Mouse (Mus musculus) CH12.LX (cell line): ENCODE measurements at regions not wholly inside any gene's neighbourhood (a gene's known extent, or its start where the extent isn't known, plus 50 kb on each side); places are given as distances from the start of the nearest gene placed in this dataset.

Source experiments
- DNase-seq: peaks from one replicate; pipeline ENCODE4 v3.0.0-alpha.2; 2013; ENCODE audit errors: extremely low read depth
- H3K27ac ChIP-seq: 2 replicates; pipeline ENCODE4 v1.5.1; 2012; ENCODE audit warnings: low read depth, mild to moderate bottlenecking, control low read depth, moderate library complexity; ENCODE audit not compliant: insufficient read depth
- H3K27me3 ChIP-seq: replicated peaks from 2 replicates; pipeline ENCODE3; 2012; ENCODE audit warnings: inconsistent platforms
- H3K36me3 ChIP-seq, 2 experiments: replicated peaks in 1 of 2; 2 replicates each; pipeline versions ENCODE3 to v1.6.1; 2012; ENCODE audit warnings: inconsistent platforms in 1 of 2, low read length in 1 of 2, mild to moderate bottlenecking in 1 of 2, mixed read lengths in 1 of 2, moderate library complexity in 1 of 2; ENCODE audit not compliant: control insufficient read depth in 1 of 2, insufficient read depth in 1 of 2
- H3K4me1 ChIP-seq, 2 experiments: 2 replicates each; pipeline ENCODE4 v1.6.1; 2012; ENCODE audit warnings: inconsistent platforms in 1 of 2, moderate library complexity in 1 of 2; ENCODE audit not compliant: insufficient read depth in 2 of 2, control insufficient read depth in 1 of 2
- H3K4me2 ChIP-seq: 2 replicates; pipeline ENCODE4 v1.6.1; 2012; ENCODE audit warnings: low read depth, mild to moderate bottlenecking, control low read depth; ENCODE audit not compliant: poor library complexity, insufficient read depth, severe bottlenecking
- H3K4me3 ChIP-seq, 3 experiments: fragments of 150-350 bp in 1 of 3; sonication (generic) in 1 of 3; replicated peaks in 1 of 3; 2 replicates each; pipeline versions ENCODE3 to v1.5.1; 2011 to 2012; ENCODE audit warnings: low read depth in 2 of 3, low read length in 2 of 3, mild to moderate bottlenecking in 2 of 3, moderate library complexity in 2 of 3, control low read depth in 1 of 3, improper control_type of control experiment in 1 of 3, inconsistent platforms in 1 of 3, mixed read lengths in 1 of 3; ENCODE audit not compliant: poor library complexity in 1 of 3
- H3K79me2 ChIP-seq: replicated peaks from 2 replicates; pipeline ENCODE4 v1.6.1; 2012; ENCODE audit warnings: mild to moderate bottlenecking, moderate library complexity; ENCODE audit not compliant: control insufficient read depth, poor library complexity, insufficient read depth, severe bottlenecking; ENCODE audit errors: extremely low read depth
- H3K9ac ChIP-seq: 2 replicates; pipeline ENCODE4 v1.6.1; 2012; ENCODE audit warnings: low read depth, mild to moderate bottlenecking, control low read depth, moderate library complexity; ENCODE audit not compliant: insufficient read depth
- H3K9me3 ChIP-seq: replicated peaks from 2 replicates; pipeline ENCODE3; 2012; ENCODE audit warnings: low read length, inconsistent platforms, mixed read lengths
- CHD2 ChIP-seq: IDR thresholded peaks from 2 replicates; pipeline ENCODE4 v1.6.1; 2011; ENCODE audit warnings: low read length, improper control_type of control experiment
- GABPA ChIP-seq: IDR thresholded peaks from 2 replicates; pipeline ENCODE4 v1.6.1; 2012; ENCODE audit warnings: low read depth, low read length, improper control_type of control experiment, inconsistent platforms; ENCODE audit not compliant: insufficient replicate concordance
- HCFC1 ChIP-seq: IDR thresholded peaks from 2 replicates; pipeline ENCODE4 v1.6.1; 2012; ENCODE audit warnings: low read depth, mild to moderate bottlenecking, inconsistent platforms, low read length, improper control_type of control experiment
- IRF4 ChIP-seq: IDR thresholded peaks from 2 replicates; pipeline ENCODE4 v1.6.1; 2014; ENCODE audit warnings: low read depth, mild to moderate bottlenecking, inconsistent platforms, low read length, improper control_type of control experiment
- JUND ChIP-seq: conservative IDR thresholded peaks from 2 replicates; pipeline ENCODE4 v1.6.1; 2011; ENCODE audit warnings: low read depth, low read length, improper control_type of control experiment
- KAT2A ChIP-seq: IDR thresholded peaks from 2 replicates; pipeline ENCODE4 v1.6.1; 2012; ENCODE audit warnings: low read length, improper control_type of control experiment, inconsistent platforms; ENCODE audit not compliant: insufficient replicate concordance
- NELFE ChIP-seq: IDR thresholded peaks from 2 replicates; pipeline ENCODE4 v1.6.1; 2011; ENCODE audit warnings: low read depth, low read length, improper control_type of control experiment
- NRF1 ChIP-seq: IDR thresholded peaks from 2 replicates; pipeline ENCODE4 v1.6.1; 2014; ENCODE audit warnings: low read depth, mild to moderate bottlenecking, inconsistent platforms, low read length, improper control_type of control experiment, moderate library complexity
- RCOR1 ChIP-seq: conservative IDR thresholded peaks from 2 replicates; pipeline ENCODE4 v1.6.1; 2012; ENCODE audit warnings: low read depth, mild to moderate bottlenecking, inconsistent platforms, low read length, improper control_type of control experiment
- UBTF ChIP-seq: IDR thresholded peaks from 2 replicates; pipeline ENCODE4 v1.6.1; 2012; ENCODE audit warnings: low read depth, mild to moderate bottlenecking, inconsistent platforms, low read length, improper control_type of control experiment, moderate library complexity
- USF1 ChIP-seq: IDR thresholded peaks from 2 replicates; pipeline ENCODE4 v1.6.1; 2014; ENCODE audit warnings: low read depth, mild to moderate bottlenecking, inconsistent platforms, low read length, improper control_type of control experiment
- USF2 ChIP-seq: conservative IDR thresholded peaks from 2 replicates; pipeline ENCODE4 v1.6.1; 2011; ENCODE audit warnings: low read depth, low read length, improper control_type of control experiment
- ZC3H11A ChIP-seq: IDR thresholded peaks from 2 replicates; pipeline ENCODE4 v1.6.1; 2012; ENCODE audit warnings: low read depth, mild to moderate bottlenecking, inconsistent platforms, low read length, improper control_type of control experiment
- ZKSCAN1 ChIP-seq: IDR thresholded peaks from 2 replicates; pipeline ENCODE4 v1.6.1; 2012; ENCODE audit warnings: low read depth, inconsistent platforms, low read length, improper control_type of control experiment, borderline replicate concordance
- ZNF384 ChIP-seq: IDR thresholded peaks from 2 replicates; pipeline ENCODE4 v1.6.1; 2012; ENCODE audit warnings: low read depth, low read length, improper control_type of control experiment, inconsistent platforms
- dilution Hi-C: fragments of 300-500 bp; cut with MboI; formaldehyde crosslinking; loops from 2 replicates; pipeline ENCODE4 v1.14.3; 2020; ENCODE audit warnings: low sequenced_read_pairs; ENCODE audit not compliant: extremely low pct_unique_long_range_greater_than_20kb, extremely low pct_ligation_motif_present
- in situ Hi-C: fragments of 300-500 bp; cut with MboI; formaldehyde crosslinking; loops from 3 replicates; pipeline ENCODE4 v1.14.3; 2019; ENCODE audit warnings: low sequenced_read_pairs, low pct_ligation_motif_present, low pct_unique_long_range_greater_than_20kb, mixed read lengths

DNA sequence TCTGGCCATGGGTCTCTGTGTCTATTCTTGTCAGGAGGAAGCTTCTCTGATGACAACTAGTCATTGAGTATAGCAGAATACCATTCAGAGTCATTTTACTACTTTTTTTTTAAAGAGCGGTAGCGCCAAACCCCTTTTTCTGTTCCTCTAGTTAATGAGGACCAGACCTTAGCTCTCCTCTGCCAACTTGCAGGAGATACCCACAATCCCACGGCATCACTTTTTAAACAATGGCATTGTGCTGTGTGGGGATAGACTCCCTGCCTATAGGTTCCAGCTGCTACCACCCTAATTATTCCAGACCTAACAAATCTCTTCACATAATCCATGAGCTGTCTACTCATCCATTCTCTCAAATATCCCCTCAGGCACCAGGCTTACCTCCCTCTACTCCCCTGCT is 154.7 kb downstream of the B3gnt2 start:
- dilution Hi-C loops, result no loop called here
- Histone ChIP-seq H3K4me1 (peaks cover 8 to 43% of the 10 kb centered on the region in 2 experiments), H3K36me3 (no peaks in the 10 kb centered on the region), H3K4me2 (no peak overlapping the region), H3K9me3 (peaks cover 4% of the 10 kb centered on the region), H3K4me3 (no peak overlapping the region), H3K27me3 (no peaks in the 10 kb centered on the region), H3K9ac (no peak overlapping the region), H3K79me2 (no peaks in the 10 kb centered on the region), H3K27ac (no peak overlapping the region)
- in situ Hi-C loops, result no loop called here
- DNase-seq, result no peak
- no peak for TF ChIP-seq HCFC1
- no peak for TF ChIP-seq KAT2A
- no peak for TF ChIP-seq IRF4
- no peak for TF ChIP-seq UBTF
- TF ChIP-seq NELFE, result no peak
- no peak for TF ChIP-seq NRF1
- TF ChIP-seq CHD2, result no peak
- no peak for TF ChIP-seq ZNF384
- TF ChIP-seq USF2, result no peak
- no peak for TF ChIP-seq JUND
- no peak for TF ChIP-seq ZKSCAN1
- no peak for TF ChIP-seq RCOR1
- TF ChIP-seq ZC3H11A, result no peak
- TF ChIP-seq GABPA, result no peak
- no peak for TF ChIP-seq USF1
